Mouse (Mus musculus) liver, adult 2 months (tissue): ENCODE measurements around the gene Fbxo42.

ENCODE experiments used
- CTCF ChIP-seq: fragments of 200-500 bp; IDR thresholded peaks from 2 replicates; pipeline ENCODE4 v1.5.1; 2011; ENCODE audit warnings: low read depth, low read length, control low read depth
- POLR2A ChIP-seq: fragments of 200-500 bp; IDR thresholded peaks from 2 replicates; pipeline ENCODE4 v1.6.1; 2011; ENCODE audit warnings: low read length, control low read depth; ENCODE audit not compliant: insufficient read depth; ENCODE audit errors: extremely low read depth

DNA sequence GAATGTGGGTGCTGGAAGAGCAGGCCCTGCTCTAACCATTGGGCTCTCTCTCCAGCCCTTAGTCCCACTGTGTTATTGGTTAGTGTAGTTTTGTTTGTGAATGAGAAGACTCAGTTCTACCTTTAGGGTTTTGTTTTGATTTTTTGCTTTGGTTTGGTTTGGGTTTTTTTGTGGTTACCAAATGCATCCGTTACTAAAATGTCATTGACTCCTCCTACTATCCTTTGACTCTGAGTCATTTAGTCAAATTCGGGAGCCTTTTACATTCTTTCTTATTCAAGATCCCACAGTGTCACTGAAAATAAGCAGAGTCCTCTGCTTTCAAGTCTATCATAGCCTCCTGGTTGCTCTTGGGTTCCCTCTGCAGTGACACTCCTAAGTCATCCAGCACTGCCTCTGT, 36.2 kb downstream of the Fbxo42 start:
- TF ChIP-seq CTCF (no peak), POLR2A (no peak)
